Mouse (Mus musculus) right cerebral cortex, postnatal 14 days (tissue): ENCODE data around the gene Ptrh1.

Experiments used
- DNase-seq: peaks from one replicate; pipeline ENCODE4 v3.0.0; 2022

Ptrh1 gene

DNA sequence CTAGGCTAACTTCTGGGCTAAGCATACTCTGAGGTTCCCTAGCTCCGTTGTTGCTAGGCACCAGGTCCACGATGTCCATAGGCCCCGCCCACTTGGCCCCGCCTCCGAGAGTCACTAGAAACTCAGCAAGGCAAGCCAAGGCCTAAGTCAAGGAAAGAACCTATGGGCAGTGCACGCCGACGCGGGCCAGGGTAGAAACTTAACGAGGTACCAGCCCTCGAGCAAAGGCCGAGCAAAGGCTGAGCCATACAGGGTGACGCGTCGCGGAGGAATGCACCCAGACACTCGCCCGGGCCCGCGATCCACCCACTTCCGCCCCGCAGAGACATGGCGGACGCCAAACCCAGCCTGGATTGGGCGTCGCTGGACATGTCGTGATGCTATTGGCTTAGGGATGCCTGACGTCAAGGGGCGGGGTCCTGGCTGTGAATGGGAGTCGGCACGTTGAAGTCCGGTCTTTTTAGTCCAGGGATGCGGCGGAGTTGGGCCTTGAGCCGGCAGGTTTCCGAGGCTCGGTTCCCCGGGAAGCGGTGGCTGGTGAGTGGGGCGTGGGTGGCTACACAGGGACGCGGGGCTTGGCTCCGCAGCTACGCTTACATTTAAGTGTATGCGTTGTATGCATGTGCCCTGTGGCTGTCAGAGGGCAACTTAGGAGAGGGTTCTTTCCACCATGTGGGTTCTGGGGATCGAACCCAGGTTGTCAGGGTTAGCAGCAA is at the start of gene Ptrh1, which contains the start of gene Ttc16:
Gene Ptrh1 (plus strand): TSS at position 428 of the 716 bp plus-strand sequence.
Gene Ttc16 (minus strand): TSS at position 275 of the 716 bp plus-strand sequence.
- peak; percentile 95 for DNase-seq

DNA sequence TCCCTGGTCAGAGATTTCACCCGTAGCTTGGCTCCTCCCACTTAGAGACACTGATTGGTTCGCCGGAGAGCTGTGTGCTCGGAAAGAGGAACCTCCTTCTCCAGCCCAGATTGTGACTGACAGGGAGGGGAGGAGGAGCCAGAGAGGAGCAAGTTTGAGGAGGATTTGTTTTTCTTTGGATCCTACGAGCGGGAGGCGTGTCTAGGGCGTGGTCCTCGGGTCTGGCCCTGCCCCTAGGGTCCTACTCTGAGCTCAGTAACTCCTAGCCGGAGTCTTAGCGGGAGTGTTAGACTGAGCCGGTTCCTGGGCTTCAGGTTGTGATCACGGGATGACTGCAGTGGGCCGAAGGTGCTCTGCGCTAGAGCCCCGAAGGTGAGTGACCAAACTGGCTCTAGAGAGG is 48.2 kb upstream of the Ptrh1 start:
- peak; percentile 72 for DNase-seq

DNA sequence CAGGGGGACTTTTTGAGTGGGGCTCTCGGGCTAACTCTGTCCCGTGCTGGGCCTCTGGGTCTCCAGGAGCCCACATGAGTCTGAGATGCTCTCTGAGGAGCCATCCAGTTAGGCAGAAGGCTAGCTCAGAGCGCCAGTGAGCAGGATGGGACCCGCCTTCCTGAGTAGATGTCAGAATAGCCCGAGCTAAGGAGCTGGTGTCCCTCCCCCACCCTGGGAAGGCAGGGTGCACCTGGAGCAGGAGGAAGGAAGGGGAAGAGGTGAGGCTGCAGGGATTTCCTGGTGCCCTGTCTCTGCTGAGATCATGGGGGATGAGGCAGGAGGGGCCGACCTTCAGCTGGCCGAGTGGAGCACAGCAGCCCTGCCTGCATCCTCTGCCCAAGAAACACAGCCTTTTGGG is 47.1 kb upstream of the Ptrh1 start:
- DNase-seq: no peak

DNA sequence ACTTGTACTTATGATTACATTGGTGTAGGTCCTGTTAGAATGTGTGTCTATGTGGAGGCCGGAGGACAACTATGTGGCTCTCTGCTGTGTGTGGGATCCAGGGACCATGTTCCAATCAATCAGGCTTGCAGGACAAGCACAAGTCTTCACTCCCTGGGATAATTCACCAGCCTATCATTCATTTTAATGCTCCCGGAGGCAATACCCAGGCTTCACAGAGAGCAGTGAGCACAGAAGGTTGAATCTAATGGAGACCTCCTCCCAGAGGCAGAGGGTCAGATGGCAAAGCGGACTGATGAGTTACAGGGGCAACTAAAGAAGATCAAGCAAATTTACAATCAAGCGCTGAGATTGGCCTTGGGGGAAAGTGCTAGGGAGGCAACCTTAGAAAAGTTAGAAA is 46.0 kb upstream of the Ptrh1 start:
- DNase-seq: no peak

DNA sequence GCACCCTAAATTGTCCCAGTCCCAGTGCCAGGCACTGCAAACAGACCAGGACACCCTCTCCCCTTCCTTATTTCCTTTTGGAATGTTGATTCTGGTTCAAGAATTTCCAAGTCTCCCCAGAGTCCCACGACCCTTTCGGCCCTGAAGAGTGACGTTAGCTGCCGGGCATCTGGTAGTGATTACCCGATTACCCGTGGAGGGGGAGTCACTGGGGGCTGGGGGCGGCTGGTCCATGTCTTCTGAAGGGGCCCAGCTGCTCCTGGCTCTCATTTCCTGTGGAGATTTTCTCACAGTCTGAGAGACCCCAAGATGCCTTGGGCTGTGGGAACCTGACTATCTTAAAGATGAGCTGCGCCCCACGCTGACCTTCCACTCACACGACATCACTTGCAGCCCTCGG is 44.7 kb upstream of the Ptrh1 start:
- DNase-seq: no peak

DNA sequence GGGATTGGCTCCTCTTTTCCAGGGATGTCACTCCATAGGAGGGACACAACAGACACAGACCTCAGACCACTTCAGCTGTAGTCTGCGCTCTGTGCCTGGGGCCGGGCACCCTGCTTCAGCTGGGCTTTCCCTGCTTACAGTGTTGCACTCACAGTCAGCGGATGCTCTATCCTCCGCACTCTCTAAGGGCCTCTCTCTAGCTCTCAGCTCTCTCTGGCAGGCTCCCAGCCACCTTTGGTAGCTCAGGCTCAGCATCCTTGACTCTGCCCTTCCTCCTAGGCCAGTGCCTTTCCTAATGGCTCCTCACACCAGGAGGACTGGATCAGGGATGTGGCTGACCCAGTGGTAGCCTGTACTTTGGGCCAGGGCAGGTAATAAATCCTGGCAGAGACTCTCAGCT is 43.7 kb upstream of the Ptrh1 start:
- no peak for DNase-seq

DNA sequence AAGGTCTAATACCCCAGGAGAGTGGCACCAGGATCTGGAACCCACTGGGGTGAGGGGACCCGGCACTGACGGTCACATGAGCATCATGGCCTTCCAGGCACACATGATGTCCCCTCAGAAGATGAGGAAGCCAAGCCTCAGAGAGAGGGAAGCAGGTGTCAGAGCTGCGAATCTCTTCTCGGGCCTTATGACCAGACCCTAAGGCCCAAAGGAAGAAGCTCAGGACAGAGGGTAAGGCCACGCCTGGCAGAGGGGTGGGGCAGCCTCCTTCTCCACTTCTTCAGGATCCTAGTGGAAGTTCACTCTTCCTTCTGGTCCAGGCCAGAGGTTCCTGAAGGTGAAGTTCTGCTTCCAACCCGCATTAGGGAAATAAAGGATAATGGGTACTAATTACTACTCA is 42.9 kb upstream of the Ptrh1 start:
- DNase-seq: no peak

DNA sequence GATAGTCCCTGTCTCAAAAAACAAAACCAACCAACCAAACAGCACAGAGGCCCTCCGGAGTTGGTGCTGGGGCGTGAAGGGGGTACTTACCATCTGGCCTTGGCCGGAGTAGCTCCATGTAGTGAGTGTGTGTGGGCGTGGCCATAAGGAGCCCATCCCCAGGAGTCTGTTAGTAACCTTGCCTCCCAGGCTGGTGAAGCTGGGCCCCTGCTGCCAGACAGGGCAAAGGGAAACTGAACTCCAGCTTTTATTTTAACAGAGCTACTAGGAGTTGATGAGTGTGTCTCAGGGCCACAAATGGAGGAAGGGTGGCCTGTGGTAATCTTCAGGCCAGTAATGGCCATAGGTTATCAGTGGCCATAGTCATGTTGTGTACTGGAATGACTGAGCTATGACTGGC is 41.1 kb upstream of the Ptrh1 start:
- DNase-seq: no peak

DNA sequence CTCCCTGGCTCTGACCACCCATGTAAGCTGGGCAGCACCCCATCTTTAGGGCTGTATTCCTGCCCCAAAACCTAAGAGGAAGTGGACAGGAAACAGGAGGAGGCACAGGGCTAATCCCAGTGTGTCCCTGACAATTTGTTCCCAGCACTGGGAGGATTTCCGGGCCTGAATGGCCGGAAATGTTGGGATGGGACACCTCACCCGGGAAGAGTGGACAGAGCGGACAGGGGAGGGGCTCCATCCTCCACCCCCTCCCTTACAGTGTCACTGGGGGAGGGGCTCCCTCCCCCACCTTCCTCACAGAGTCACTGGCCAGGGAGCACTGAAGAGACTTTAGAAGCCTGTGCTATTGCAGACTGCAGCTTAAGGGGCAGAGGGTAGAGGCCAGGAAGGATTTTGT is 40.7 kb upstream of the Ptrh1 start:
- no peak for DNase-seq

DNA sequence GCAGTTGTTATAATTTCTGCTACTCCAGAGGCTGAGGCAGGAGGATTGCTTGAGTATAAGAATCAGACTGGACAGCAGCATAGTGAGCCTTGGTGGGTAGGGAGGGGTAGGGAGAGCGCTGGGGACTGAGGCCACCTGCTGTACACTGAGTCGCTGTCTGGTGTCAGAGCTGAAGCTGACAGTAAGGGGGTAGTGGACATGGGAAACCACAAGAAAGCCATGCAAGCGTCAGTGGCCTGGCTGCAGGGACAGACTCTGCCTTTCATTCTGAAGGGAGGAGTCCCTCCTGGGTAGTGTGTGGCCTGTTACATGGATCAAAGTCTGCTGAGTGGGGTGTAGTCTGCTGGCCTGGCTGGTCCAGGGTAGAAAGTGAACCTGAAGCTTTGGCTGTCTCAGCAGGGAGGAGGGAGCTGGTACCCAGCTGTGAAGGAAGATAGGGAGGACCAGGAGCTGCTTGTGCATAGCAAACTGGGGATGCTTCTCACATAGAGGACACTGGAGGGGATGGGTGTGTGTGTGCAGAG is 39.2 kb upstream of the Ptrh1 start:
- no peak for DNase-seq

DNA sequence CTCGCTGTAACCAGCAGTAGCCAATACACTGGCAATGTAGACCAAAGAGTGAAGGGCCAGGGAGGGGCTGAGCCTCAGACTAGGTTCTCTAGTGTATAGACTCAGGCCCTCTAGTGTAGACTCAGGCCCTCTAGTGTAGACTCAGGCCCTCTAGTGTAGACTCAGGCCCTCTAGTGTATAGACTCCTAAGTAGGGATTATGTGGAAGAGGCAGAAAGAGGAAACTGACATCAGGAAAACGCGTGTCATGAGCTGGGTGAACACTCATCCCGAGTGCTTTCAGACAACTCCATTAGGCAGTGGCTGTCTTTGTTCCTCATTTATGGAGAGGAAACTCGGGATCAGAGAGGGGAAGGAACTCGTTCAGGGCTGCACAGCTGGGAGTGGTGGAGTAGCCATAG is 38.6 kb upstream of the Ptrh1 start:
- no peak for DNase-seq

DNA sequence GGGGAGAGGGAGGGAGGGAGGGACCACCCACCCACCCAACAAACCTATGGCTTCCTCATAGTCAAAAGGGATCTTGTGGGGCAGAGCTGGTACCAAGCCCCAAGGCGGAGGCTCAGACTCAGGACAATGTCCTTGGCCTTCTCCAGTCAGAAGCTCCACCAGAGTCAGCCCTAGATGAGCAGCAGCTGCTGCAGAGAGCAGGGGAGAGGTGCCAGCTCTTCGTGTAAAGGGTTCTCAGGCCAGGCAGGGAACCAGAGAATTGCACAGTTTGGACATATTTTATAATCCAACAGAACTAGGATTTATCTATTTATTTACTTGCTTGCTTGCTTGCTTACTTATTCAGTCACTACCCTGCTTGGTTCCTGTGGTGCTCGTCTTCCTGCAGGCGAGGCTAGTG is 36.3 kb upstream of the Ptrh1 start:
- DNase-seq: no peak

DNA sequence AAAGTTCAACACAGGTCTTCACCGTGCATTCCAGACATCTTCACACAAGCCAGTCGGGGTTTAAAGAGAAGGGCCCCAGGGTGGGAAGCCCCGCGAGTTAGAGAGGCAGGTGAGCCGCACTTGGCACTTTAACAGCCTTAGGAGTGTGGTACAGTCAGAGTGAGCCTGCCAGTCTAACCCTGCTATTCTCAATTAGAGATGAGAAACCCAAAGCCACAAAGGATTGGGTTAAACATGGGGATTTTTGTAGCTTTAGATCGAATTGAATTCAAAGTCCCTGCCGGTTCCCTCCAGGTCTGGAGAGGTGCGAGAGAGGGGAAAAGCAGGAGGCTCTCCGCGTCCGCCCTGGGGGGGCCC is 34.7 kb upstream of the Ptrh1 start, which contains the start of gene 6330409D20Rik:
Gene 6330409D20Rik (minus strand): TSS at position 101 of the 357 bp plus-strand sequence.
- no peak for DNase-seq

DNA sequence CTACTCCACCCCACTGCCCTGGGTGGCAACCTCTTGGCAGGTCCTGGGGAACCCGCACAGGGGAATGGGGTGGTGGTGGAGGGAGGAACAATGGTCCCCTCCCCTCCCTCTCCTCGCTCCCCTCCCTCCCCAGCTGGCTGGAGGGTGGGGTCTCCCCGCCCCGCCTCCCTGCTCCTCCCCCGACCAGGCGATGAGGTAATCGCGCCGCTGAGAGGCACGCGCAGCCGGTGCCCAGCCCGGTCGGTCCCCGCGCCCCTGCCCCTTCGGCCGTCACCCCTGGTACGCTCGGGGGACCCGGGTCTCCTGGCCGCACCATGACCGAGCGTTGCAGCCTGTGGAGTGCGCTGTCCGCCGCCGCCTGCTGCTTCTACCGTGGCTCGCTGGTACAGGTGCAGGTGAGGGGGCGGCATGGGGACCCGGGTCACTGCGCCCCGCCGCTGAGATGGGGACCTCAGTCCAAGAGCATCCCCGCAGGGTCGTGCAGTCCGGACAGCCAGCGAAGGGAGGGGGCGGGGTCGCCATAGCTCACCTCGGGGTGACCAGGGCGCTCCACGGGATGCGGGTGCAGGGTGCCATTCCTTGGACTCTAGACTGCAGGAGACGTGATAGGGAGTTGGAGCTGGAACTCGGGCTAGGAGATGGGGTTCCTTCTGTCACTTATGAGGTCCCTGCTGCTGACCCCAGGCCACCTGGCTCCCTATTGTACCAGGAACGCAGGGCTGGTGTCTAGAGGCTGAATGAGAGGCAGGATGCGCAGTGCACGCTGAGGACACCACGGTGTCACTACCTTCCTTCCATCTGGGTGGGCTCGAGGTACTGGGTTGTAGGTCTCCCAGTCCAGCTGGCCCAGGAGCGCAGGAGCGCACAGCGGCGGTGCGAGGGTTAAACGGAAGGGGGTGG is 34.1 kb upstream of the Ptrh1 start:
- peak; percentile 68 for DNase-seq

DNA sequence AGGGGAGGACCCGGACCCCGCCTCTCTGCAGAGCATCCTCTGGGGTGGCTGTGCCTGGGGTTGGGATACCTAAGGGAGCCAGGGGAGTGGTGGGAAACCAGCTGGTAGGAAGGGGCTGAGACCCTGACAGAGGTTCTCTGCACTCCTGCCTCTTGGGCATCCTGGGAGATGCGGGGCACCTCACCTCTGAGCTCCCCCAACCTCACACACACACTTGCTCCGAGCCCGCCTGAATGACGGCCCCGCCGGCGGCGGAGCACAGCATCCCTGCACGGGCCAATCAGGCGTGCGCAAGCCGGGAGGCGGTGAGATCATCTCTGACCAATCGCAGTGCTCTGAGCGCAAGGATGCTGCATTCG is 33.4 kb upstream of the Ptrh1 start:
- DNase-seq: peak; percentile 84

DNA sequence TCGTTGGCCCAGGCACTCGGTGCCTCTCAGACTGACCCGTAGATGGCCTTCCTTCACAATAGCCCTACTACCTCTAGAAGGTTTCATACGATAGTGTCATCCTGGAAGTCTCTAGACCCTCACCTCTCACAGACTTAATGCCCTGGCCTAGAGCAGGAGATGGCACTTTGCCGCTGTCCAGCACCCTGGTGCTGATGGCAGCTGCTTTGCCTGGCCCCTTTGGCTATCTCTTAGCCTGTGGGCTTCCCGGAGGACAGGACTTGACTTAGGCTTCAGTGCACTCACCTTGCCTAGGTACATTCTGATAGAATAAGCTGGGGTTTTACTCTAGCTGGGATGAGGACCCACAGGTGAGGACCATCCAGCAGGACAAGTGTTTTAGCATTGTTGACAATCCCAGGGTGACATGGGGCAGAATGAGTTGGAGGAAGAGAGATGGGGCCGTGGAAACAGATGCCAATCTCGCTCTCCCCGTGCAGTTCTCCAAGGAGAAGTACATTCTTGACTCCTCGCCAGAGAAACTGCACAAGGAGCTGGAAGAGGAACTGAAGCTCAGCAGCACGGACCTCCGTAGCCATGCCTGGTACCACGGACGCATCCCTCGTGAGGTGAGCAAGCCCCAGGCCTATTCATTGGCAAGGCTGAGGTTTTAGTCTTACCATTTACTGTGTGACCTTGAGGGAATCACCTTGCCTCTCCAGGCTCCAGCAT is 31.2 kb upstream of the Ptrh1 start:
- no peak for DNase-seq

DNA sequence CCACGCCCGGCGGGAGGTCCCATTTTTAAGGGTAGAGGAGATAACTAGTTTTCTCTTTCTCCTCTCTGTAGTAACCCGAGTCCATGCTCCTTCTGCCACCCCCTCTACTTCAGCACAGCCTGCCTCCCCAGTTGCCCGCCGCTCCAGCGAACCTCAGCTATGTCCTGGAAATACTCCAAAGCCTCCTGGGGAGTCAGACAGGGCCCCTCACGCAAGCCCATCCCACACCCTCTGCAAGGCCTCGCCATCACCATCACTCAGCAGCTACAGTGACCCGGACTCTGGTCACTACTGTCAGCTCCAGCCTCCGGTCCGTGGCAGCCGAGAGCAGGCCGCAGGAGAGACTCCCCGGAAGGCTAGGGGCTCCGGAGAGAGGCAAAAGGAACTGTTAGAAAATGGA is 26.5 kb upstream of the Ptrh1 start:
- no peak for DNase-seq

DNA sequence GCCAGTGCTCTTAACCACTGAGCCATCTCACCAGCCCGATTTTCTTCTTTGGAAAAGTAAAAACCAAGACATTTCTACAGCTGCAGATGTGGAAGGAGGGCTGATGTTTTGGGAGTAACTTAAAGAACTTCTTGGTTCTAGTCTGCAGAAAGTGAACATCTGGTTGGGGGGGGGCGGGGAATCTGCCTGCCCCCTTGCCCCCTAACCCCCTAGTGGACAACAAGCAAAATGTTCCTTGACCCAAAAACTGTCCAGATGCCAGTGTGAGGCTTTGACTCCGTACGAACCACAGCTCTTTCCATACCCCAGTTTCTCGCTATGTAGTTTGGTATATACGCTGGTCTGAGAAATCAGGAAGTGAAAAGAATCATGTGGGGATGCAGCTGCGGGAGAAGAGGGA is 25.4 kb upstream of the Ptrh1 start:
- DNase-seq: no peak

DNA sequence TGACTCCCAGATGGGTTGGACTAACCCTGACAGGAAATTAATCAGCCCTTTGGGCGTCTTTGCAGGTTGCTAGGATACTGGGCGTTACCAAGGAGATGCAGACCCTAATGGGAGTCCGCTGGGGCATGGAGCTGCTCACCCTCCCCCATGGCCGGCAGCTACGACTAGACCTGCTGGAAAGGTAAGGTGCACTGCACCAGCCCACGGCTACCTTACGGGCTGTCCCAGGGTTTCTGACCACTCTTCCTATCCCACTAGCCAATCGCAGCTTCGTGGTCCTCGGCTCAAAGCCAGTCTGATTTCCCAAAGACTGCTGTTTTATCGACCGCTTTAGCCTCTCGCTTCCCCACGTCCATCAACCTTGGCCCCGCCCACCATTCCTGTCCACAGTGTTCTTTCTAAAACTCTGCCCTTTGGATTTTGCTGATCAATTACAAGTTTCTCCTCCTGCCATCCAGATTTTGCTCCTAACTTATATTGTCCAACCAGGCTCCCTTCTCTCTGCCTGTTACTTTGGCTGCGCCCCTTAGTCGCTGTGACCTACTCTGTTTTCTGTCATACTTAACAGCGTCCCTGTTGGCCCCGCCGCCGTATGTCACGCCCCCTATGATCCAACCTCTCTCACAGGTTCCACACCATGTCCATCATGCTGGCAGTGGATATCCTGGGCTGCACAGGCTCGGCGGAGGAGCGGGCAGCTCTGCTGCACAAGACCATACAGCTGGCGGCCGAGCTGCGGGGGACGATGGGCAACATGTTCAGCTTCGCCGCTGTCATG is 24.5 kb upstream of the Ptrh1 start:
- no peak for DNase-seq

DNA sequence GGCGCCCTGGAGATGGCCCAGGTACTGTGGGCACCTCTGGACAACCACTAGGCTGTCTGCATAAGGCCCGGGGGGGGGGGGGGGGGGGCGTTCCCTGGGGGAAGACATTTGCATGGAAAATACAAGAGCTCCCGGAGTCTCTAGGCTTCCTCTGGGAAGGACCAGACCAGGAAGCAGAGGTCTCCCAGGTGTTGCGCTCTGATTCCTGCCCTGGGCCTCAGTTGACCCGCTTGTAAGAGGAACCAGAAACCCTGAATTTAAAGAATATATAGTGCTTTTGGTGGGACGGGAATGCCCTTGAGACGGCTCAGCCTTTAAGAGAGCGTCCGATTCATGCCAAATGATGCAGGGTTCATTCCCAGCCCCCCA is 23.9 kb upstream of the Ptrh1 start:
- DNase-seq: no peak

DNA sequence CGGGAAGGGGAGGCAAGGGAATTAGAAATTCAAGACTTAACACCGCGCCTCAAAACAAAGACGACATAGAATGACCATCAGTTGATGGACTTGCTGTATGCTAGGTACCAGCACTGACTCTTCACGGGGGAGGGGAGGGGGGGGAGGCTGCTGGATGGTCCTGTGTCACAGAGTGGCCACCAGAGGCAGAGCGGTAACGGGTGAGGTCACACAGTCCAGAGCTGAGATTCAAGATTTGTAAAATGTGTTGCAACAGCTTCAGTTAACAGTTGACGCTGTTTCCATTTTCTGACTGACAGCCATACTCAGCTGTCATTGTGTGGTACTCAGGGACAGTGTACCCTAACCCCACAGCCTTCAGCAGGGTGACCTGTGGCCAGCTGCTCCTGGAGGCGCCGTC is 23.4 kb upstream of the Ptrh1 start:
- DNase-seq: no peak

DNA sequence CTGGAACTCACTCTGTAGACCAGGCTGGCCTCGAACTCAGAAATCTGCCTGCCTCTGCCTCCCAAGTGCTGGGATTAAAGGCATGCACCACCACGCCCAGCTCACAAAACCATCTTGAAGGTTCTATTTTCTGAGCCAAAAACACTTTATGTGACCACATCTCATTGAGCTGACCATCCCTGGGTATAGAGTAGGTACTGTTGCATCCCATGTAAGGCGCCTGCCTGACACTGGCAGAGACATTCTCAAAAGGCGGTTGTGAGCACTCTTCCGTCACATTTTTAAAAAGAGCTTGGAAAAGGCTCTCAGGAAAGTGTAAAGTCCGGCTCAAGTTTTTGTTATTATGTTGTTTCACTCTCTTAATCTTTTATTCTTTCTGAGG is 18.9 kb upstream of the Ptrh1 start:
- no peak for DNase-seq
